In genomic region chr2:173757624-173758155, GRCm38 (mm10) we compare ENCODE assay signal across 24 mouse cellular contexts. TPM values are rescaled to one million over a fixed set of nuclear protein-coding genes. Genes with fewer than 3 reads are reported as not detected.
DNase-seq lines count a peak whose midpoint lies in the region; ATAC-seq lines count a peak whose summit lies in the region.
"Had no signal": no experiment of that assay in that cellular context is flagged by ENCODE, and none has a peak within 500 bp of the region (broad histone marks: within the 10 kb centered on the region; RNA-seq: fewer than 3 reads in every experiment).

No protein-coding gene starts in this region.

- H3K9ac ChIP-seq in hindbrain, embryonic 13.5 days: 0 out of 2 replicates have a peak overlapping the region, but pooled peaks have one; percentile 3
- H3K9ac ChIP-seq in hindbrain, embryonic 11.5 days (ENCODE audit: low read depth, low read length): no peak overlapping the region
- H3K9ac ChIP-seq in limb, embryonic 12.5 days (replicated peaks): no peak overlapping the region
- H3K9ac ChIP-seq in neural tube, embryonic 13.5 days: no peak overlapping the region
- H3K9ac ChIP-seq: forebrain, embryonic 13.5 days; forebrain, postnatal 0 days; heart, embryonic 13.5 days had no signal

- H3K4me1 ChIP-seq in hindbrain, embryonic 13.5 days (replicated peaks): peaks cover 64% of the 10 kb centered on the region
- H3K4me1 ChIP-seq in hindbrain, embryonic 11.5 days (replicated peaks; ENCODE audit: control insufficient read depth, insufficient read depth, low read length): peaks cover 19% of the 10 kb centered on the region
- H3K4me1 ChIP-seq in limb, embryonic 12.5 days (replicated peaks): peaks cover 16% of the 10 kb centered on the region; the same call in 1 of the 2 replicates
- peaks cover 10% of the 10 kb centered on the region for H3K4me1 ChIP-seq in limb, embryonic 10.5 days
- peaks cover 53% of the 10 kb centered on the region for H3K4me1 ChIP-seq in neural tube, embryonic 13.5 days (replicated peaks)

- 85% methylated on average over 8 of the region's 8 CpGs for WGBS in hindbrain, embryonic 13.5 days
- WGBS in hindbrain, embryonic 11.5 days: 87% methylated on average over 8 of the region's 8 CpGs
- WGBS in limb, embryonic 12.5 days: 76% methylated on average over 8 of the region's 8 CpGs
- WGBS in limb, embryonic 10.5 days: 88% methylated on average over 8 of the region's 8 CpGs
- 75% methylated on average over 8 of the region's 8 CpGs for WGBS in neural tube, embryonic 13.5 days

- no peak for ATAC-seq in hindbrain, embryonic 13.5 days (ENCODE audit: low FRiP score)
- ATAC-seq in hindbrain, embryonic 11.5 days (ENCODE audit: low FRiP score): no peak
- ATAC-seq in limb, embryonic 12.5 days (ENCODE audit: insufficient number of reproducible peaks, insufficient read depth, low FRiP score, low TSS enrichment, low read depth): no peak
- ATAC-seq in neural tube, embryonic 13.5 days (ENCODE audit: low read depth): no peak
- ATAC-seq: forebrain, embryonic 13.5 days; forebrain, postnatal 0 days; hindbrain, postnatal 0 days had no signal

- no peaks in the 10 kb centered on the region for H3K27me3 ChIP-seq in hindbrain, embryonic 13.5 days
- no peaks in the 10 kb centered on the region for H3K27me3 ChIP-seq in hindbrain, embryonic 11.5 days (ENCODE audit: control insufficient read depth, insufficient read depth, low read length)
- H3K27me3 ChIP-seq in limb, embryonic 12.5 days: no peaks in the 10 kb centered on the region
- no peaks in the 10 kb centered on the region for H3K27me3 ChIP-seq in limb, embryonic 10.5 days (ENCODE audit: low read depth, poor library complexity, severe bottlenecking)
- H3K27me3 ChIP-seq in neural tube, embryonic 13.5 days: no peaks in the 10 kb centered on the region
- H3K27me3 ChIP-seq: CH12.LX; forebrain, embryonic 13.5 days; heart, embryonic 13.5 days had no signal

- no peak overlapping the region for H3K4me3 ChIP-seq in hindbrain, embryonic 13.5 days
- no peak overlapping the region for H3K4me3 ChIP-seq in hindbrain, embryonic 11.5 days (ENCODE audit: low read depth, low read length)
- H3K4me3 ChIP-seq in limb, embryonic 12.5 days (replicated peaks): no peak overlapping the region
- no peak overlapping the region for H3K4me3 ChIP-seq in limb, embryonic 10.5 days
- H3K4me3 ChIP-seq in neural tube, embryonic 13.5 days: no peak overlapping the region
- H3K4me3 ChIP-seq: embryonic facial prominence, embryonic 10.5 days; forebrain, embryonic 13.5 days; heart, embryonic 13.5 days had no signal

- H3K27ac ChIP-seq in hindbrain, embryonic 13.5 days: no peak overlapping the region
- H3K27ac ChIP-seq in hindbrain, embryonic 11.5 days (ENCODE audit: low read depth, low read length): no peak overlapping the region
- H3K27ac ChIP-seq in limb, embryonic 12.5 days: peak overlapping the region; percentile 50; the same call in 1 of the 2 replicates
- no peak overlapping the region for H3K27ac ChIP-seq in limb, embryonic 10.5 days
- 0 out of 2 replicates have a peak overlapping the region, but pooled peaks have one; percentile 4 for H3K27ac ChIP-seq in neural tube, embryonic 13.5 days (replicated peaks)
- H3K27ac ChIP-seq: embryonic facial prominence, embryonic 10.5 days; forebrain, embryonic 13.5 days; heart, embryonic 13.5 days; hindbrain, postnatal 0 days had no signal

- no peaks in the 10 kb centered on the region for H3K9me3 ChIP-seq in hindbrain, embryonic 13.5 days
- H3K9me3 ChIP-seq in hindbrain, embryonic 11.5 days (ENCODE audit: control insufficient read depth, low read length): no peaks in the 10 kb centered on the region
- H3K9me3 ChIP-seq in limb, embryonic 12.5 days: no peaks in the 10 kb centered on the region
- no peaks in the 10 kb centered on the region for H3K9me3 ChIP-seq in limb, embryonic 10.5 days (replicated peaks)
- H3K9me3 ChIP-seq in neural tube, embryonic 13.5 days: no peaks in the 10 kb centered on the region
- H3K9me3 ChIP-seq: embryonic facial prominence, embryonic 10.5 days; forebrain, embryonic 13.5 days; heart, embryonic 13.5 days had no signal

- peaks cover 5% of the 10 kb centered on the region; the same call in 1 of the 2 replicates for H3K36me3 ChIP-seq in hindbrain, embryonic 13.5 days
- H3K36me3 ChIP-seq in hindbrain, embryonic 11.5 days (ENCODE audit: control insufficient read depth, insufficient read depth, low read length): no peaks in the 10 kb centered on the region
- peaks cover 9% of the 10 kb centered on the region; the same call in 1 of the 2 replicates for H3K36me3 ChIP-seq in limb, embryonic 12.5 days
- peaks cover 14% of the 10 kb centered on the region for H3K36me3 ChIP-seq in limb, embryonic 10.5 days
- H3K36me3 ChIP-seq in neural tube, embryonic 13.5 days: 0 out of 2 replicates have a peak, but pooled peaks cover under 1% of the 10 kb centered on the region

- no peak overlapping the region for H3K4me2 ChIP-seq in hindbrain, embryonic 13.5 days
- H3K4me2 ChIP-seq in hindbrain, embryonic 11.5 days (replicated peaks; ENCODE audit: low read depth, low read length): no peak overlapping the region
- no peak overlapping the region for H3K4me2 ChIP-seq in limb, embryonic 12.5 days
- no peak overlapping the region for H3K4me2 ChIP-seq in neural tube, embryonic 13.5 days
- H3K4me2 ChIP-seq: forebrain, embryonic 13.5 days; heart, embryonic 13.5 days had no signal

- no peak for DNase-seq in hindbrain, embryonic 11.5 days (ENCODE audit: low spot score)
- no peak for DNase-seq in limb, embryonic 10.5 days (ENCODE audit: low spot score)
- DNase-seq in neural tube, embryonic 10.5 days (ENCODE audit: extremely low spot score, low spot score): no peak
- DNase-seq in ZHBTc4 (ENCODE audit: low read depth, low spot score): peak; percentile 88
- no peak for DNase-seq in thymus, postnatal 36 days
- DNase-seq: adrenal gland, adult 8-10 months; adrenal gland, postnatal 36 days; cerebellum, adult 2 months; cerebellum, postnatal 10 days; forebrain, postnatal 0 days; gastrocnemius, postnatal 36 days; heart, adult 11 months; heart, postnatal 36 days had no signal

RNA-seq across cellular contexts. Expression of gene Vapb, which starts 20.4 kb away (rescaled TPM):
- polyA plus RNA-seq in hindbrain, embryonic 13.5 days (2015; fragmentation: Nextera tagmentation; extraction: Ambion mirVana): 11.7 and 13.3 TPM in 2 replicates
- polyA plus RNA-seq in hindbrain, embryonic 11.5 days (2014; fragmentation: Nextera tagmentation; extraction: Ambion mirVana): 16.1 and 18.1 TPM in 2 replicates
- polyA plus RNA-seq in limb, embryonic 12.5 days (2016; fragmentation: Nextera tagmentation; extraction: Ambion mirVana): 11.0 and 14.8 TPM in 2 replicates
- 7.6 and 9.0 TPM in 2 replicates for polyA plus RNA-seq in limb, embryonic 10.5 days (2016; fragmentation: Nextera tagmentation; extraction: Ambion mirVana)
- polyA plus RNA-seq in neural tube, embryonic 13.5 days (2015; fragmentation: Nextera tagmentation; extraction: Ambion mirVana): 13.3 and 15.1 TPM in 2 replicates

RNA-seq across cellular contexts. Expression of gene 1700010B08Rik, which starts 38.5 kb away (rescaled TPM):
- polyA plus RNA-seq in hindbrain, embryonic 13.5 days (2015; fragmentation: Nextera tagmentation; extraction: Ambion mirVana): not detected in 2 replicates
- not detected in 2 replicates for polyA plus RNA-seq in hindbrain, embryonic 11.5 days (2014; fragmentation: Nextera tagmentation; extraction: Ambion mirVana)
- polyA plus RNA-seq in limb, embryonic 12.5 days (2016; fragmentation: Nextera tagmentation; extraction: Ambion mirVana): not detected in 2 replicates
- polyA plus RNA-seq in limb, embryonic 10.5 days (2016; fragmentation: Nextera tagmentation; extraction: Ambion mirVana): not detected in 2 replicates
- not detected in 2 replicates for polyA plus RNA-seq in neural tube, embryonic 13.5 days (2015; fragmentation: Nextera tagmentation; extraction: Ambion mirVana)
- polyA plus RNA-seq: cerebellum, adult 2 months; embryonic facial prominence, embryonic 10.5 days; embryonic facial prominence, embryonic 14.5 days; forebrain, embryonic 13.5 days; forebrain, postnatal 0 days; heart, embryonic 13.5 days; heart, postnatal 0 days; hindbrain, postnatal 0 days; intestine, embryonic 14.5 days had no signal

Comparison
In these comparisons a context has a peak if more than half of its experiments do, and no peak if none do; other contexts are left out.
1. H3K27ac ChIP-seq: peak in limb, embryonic 12.5 days (single experiment) and neural tube, embryonic 13.5 days (single experiment); none in hindbrain, embryonic 13.5 days (single experiment), hindbrain, embryonic 11.5 days (single experiment) and limb, embryonic 10.5 days (single experiment).